ENCODE assay signal across 8 mouse cellular contexts in genomic region chr6:48049273-48050065, GRCm38 (mm10). TPM values are rescaled to one million over a fixed set of nuclear protein-coding genes. Genes with fewer than 3 reads are reported as not detected.
DNase-seq lines count a peak whose midpoint lies in the region; ATAC-seq and TF ChIP-seq lines count a peak whose summit lies in the region.

No protein-coding gene starts in this region.

- in situ Hi-C loops in Patski (cut with MboI; ENCODE audit: low pct_unique_long_range_greater_than_20kb), result no loop called here

- H3K9ac ChIP-seq in hindbrain, embryonic 15.5 days, result peak overlapping the region; percentile 81
- peak overlapping the region; percentile 85 for H3K9ac ChIP-seq in midbrain, embryonic 15.5 days

- peak overlapping the region; percentile 94; the same call in 1 of the 2 replicates for H3K4me3 ChIP-seq in kidney, adult 2 months (ENCODE audit: insufficient read depth, low read depth, low read length)
- peak overlapping the region; percentile 78 for H3K4me3 ChIP-seq in hindbrain, embryonic 15.5 days
- peak overlapping the region; percentile 88 for H3K4me3 ChIP-seq in midbrain, embryonic 15.5 days

- no peaks in the 10 kb centered on the region for H3K9me3 ChIP-seq in hindbrain, embryonic 15.5 days
- H3K9me3 ChIP-seq in midbrain, embryonic 15.5 days, result no peaks in the 10 kb centered on the region

- H3K4me2 ChIP-seq in hindbrain, embryonic 15.5 days, result peak overlapping the region; percentile 77
- H3K4me2 ChIP-seq in midbrain, embryonic 15.5 days, result peak overlapping the region; percentile 87

- 44% methylated on average over 9 of the region's 9 CpGs for WGBS in kidney, adult 2 months
- 49% methylated on average over 9 of the region's 9 CpGs for WGBS in hindbrain, embryonic 15.5 days
- 50% methylated on average over 9 of the region's 9 CpGs for WGBS in midbrain, embryonic 15.5 days

- POLR2A ChIA-PET in Patski (lab: Charles Lee), result no interaction called here

- H3K27ac ChIP-seq in kidney, adult 2 months (ENCODE audit: insufficient read depth, low read depth, low read length), result peak overlapping the region; percentile 51; the same call in 1 of the 2 replicates
- H3K27ac ChIP-seq in hindbrain, embryonic 15.5 days (replicated peaks), result peak overlapping the region; percentile 92
- H3K27ac ChIP-seq in midbrain, embryonic 15.5 days, result peak overlapping the region; percentile 90

- CTCF ChIA-PET in Patski (lab: Charles Lee), result interaction anchor here (1.0 kb wide), 2 partner anchors 33 to 71 kb away, joined by 3 read pairs; no protein-coding TSS in a partner anchor

- H3K27me3 ChIP-seq in kidney, adult 2 months (replicated peaks; ENCODE audit: control insufficient read depth, insufficient read depth, low read length), result no peaks in the 10 kb centered on the region
- no peaks in the 10 kb centered on the region for H3K27me3 ChIP-seq in Patski
- no peaks in the 10 kb centered on the region for H3K27me3 ChIP-seq in hindbrain, embryonic 15.5 days
- H3K27me3 ChIP-seq in midbrain, embryonic 15.5 days (replicated peaks), result no peaks in the 10 kb centered on the region

- no peaks in the 10 kb centered on the region; the same call in 1 of the 2 replicates for H3K4me1 ChIP-seq in kidney, adult 2 months (ENCODE audit: control insufficient read depth, insufficient read depth, low read length)
- peaks cover 28% of the 10 kb centered on the region for H3K4me1 ChIP-seq in hindbrain, embryonic 15.5 days (replicated peaks)
- H3K4me1 ChIP-seq in midbrain, embryonic 15.5 days, result peaks cover 22% of the 10 kb centered on the region

- DNase-seq in kidney, adult 2 months, result no peak
- no peak for DNase-seq in kidney, adult 11 months
- no peak for DNase-seq in Patski (ENCODE audit: low read depth, low spot score)
- DNase-seq in thymus, postnatal 10 days (ENCODE audit: low spot score in 2 of 2), result no peak
- DNase-seq in layer of hippocampus, postnatal 14 days (ENCODE audit: low spot score in 2 of 2), result no peak
- DNase-seq in gastrocnemius, postnatal 14 days, result no peak

- TF ChIP-seq CTCF in kidney, adult 2 months (conservative IDR thresholded peaks at IDR 0.05; ENCODE audit: insufficient read depth, insufficient read length, low read depth, low read length), result no peak
- peak; percentile 5 for TF ChIP-seq CTCF in Patski (IDR thresholded peaks at IDR 0.05)

- H3K36me3 ChIP-seq in kidney, adult 2 months (ENCODE audit: control insufficient read depth, insufficient read depth, low read length), result no peaks in the 10 kb centered on the region
- H3K36me3 ChIP-seq in hindbrain, embryonic 15.5 days, result no peaks in the 10 kb centered on the region; the same call in 1 of the 2 replicates
- no peaks in the 10 kb centered on the region for H3K36me3 ChIP-seq in midbrain, embryonic 15.5 days (replicated peaks)

- intact Hi-C loops in gastrocnemius, postnatal 14 days (cut with DNase I; ENCODE audit: low total_unique reads), result no loop called here

- no peak for ATAC-seq in Patski
- no peak for ATAC-seq in hindbrain, embryonic 15.5 days (ENCODE audit: low FRiP score, low read depth)
- ATAC-seq in midbrain, embryonic 15.5 days (replicated peaks), result no peak

- no peak for TF ChIP-seq POLR2A in kidney, adult 2 months (IDR thresholded peaks at IDR 0.05; ENCODE audit: low read depth, low read length)

RNA-seq across cellular contexts. Expression of gene Zfp777, which starts 0.8 kb away (rescaled TPM):
- polyA plus RNA-seq in kidney, adult 2 months (2012; rRNA removed), result 16.8 and 19.3 TPM in 2 replicates
- polyA plus RNA-seq in Patski (2021), result 36.1 TPM
- polyA plus RNA-seq in hindbrain, embryonic 15.5 days (2015; fragmentation: Nextera tagmentation; extraction: Ambion mirVana), result 14.7 and 14.8 TPM in 2 replicates
- polyA plus RNA-seq in midbrain, embryonic 15.5 days (2015; fragmentation: Nextera tagmentation; extraction: Ambion mirVana), result 13.9 and 15.1 TPM in 2 replicates
- 10 to 100 TPM; 37.3 to 43.7 TPM for total RNA-seq in layer of hippocampus, postnatal 14 days (2021)
- total RNA-seq in gastrocnemius, postnatal 14 days (2021), result 10 to 100 TPM; 14.3 to 14.5 TPM

RNA-seq across cellular contexts. Expression of gene Zfp746, which starts 36.9 kb away (rescaled TPM):
- 14.8 and 17.4 TPM in 2 replicates for polyA plus RNA-seq in kidney, adult 2 months (2012; rRNA removed)
- 27.9 TPM for polyA plus RNA-seq in Patski (2021)
- polyA plus RNA-seq in hindbrain, embryonic 15.5 days (2015; fragmentation: Nextera tagmentation; extraction: Ambion mirVana), result 20.8 and 22.6 TPM in 2 replicates
- 22.4 and 26.3 TPM in 2 replicates for polyA plus RNA-seq in midbrain, embryonic 15.5 days (2015; fragmentation: Nextera tagmentation; extraction: Ambion mirVana)
- 10 to 100 TPM; 30.3 to 30.5 TPM for total RNA-seq in layer of hippocampus, postnatal 14 days (2021)
- 10 to 100 TPM; 10.3 to 10.6 TPM for total RNA-seq in gastrocnemius, postnatal 14 days (2021)
